Mouse (Mus musculus) myocyte (in vitro differentiated cells): ENCODE measurements around the gene Rnf216.

Experiments used
- CEBPB ChIP-seq: IDR thresholded peaks from 2 replicates; pipeline ENCODE4 v1.6.1; 2011; ENCODE audit warnings: mild to moderate bottlenecking, moderate library complexity; ENCODE audit not compliant: poor library complexity, insufficient read depth, severe bottlenecking
- E2F4 ChIP-seq: IDR thresholded peaks from one replicate; pipeline ENCODE4 v1.6.1; 2011; ENCODE audit warnings: mild to moderate bottlenecking, control low read depth, moderate library complexity; ENCODE audit not compliant: insufficient read depth
- MAX ChIP-seq: IDR thresholded peaks from one replicate; pipeline ENCODE4 v1.6.1; 2011; ENCODE audit warnings: low read depth, mild to moderate bottlenecking, control low read depth
- MYOD1 ChIP-seq, 3 experiments: IDR thresholded peaks; one replicate each; pipeline ENCODE4 v1.6.1; 2011; ENCODE audit warnings: control low read depth in 2 of 3, low read depth in 2 of 3, mild to moderate bottlenecking in 2 of 3, moderate library complexity in 1 of 3; ENCODE audit not compliant: insufficient read length in 2 of 3, control insufficient read depth in 1 of 3
- MYOG ChIP-seq, 3 experiments: IDR thresholded peaks; one replicate each; pipeline ENCODE4 v1.6.1; 2011; ENCODE audit warnings: control low read depth in 2 of 3, low read depth in 2 of 3, mild to moderate bottlenecking in 2 of 3; ENCODE audit not compliant: insufficient read length in 2 of 3, control insufficient read depth in 1 of 3, insufficient read depth in 1 of 3
- POLR2A ChIP-seq: IDR thresholded peaks from one replicate; pipeline ENCODE4 v1.6.1; 2011; ENCODE audit warnings: low read depth, mild to moderate bottlenecking, control low read depth, moderate library complexity; ENCODE audit not compliant: insufficient read length
- POLR2AphosphoS2 ChIP-seq: IDR thresholded peaks from one replicate; pipeline ENCODE4 v1.6.1; 2011; ENCODE audit warnings: low read depth, control low read depth; ENCODE audit not compliant: insufficient read length
- REST ChIP-seq: IDR thresholded peaks from one replicate; pipeline ENCODE4 v1.6.1; 2011; ENCODE audit warnings: mild to moderate bottlenecking, control low read depth, moderate library complexity; ENCODE audit not compliant: insufficient read depth, insufficient read length
- SRF ChIP-seq: IDR thresholded peaks from one replicate; pipeline ENCODE4 v1.6.1; 2011; ENCODE audit warnings: low read depth; ENCODE audit not compliant: control insufficient read depth, insufficient read length
- TCF12 ChIP-seq: IDR thresholded peaks from one replicate; pipeline ENCODE4 v1.6.1; 2011; ENCODE audit warnings: mild to moderate bottlenecking, control low read depth; ENCODE audit not compliant: poor library complexity, insufficient read depth, severe bottlenecking
- TCF3 ChIP-seq: IDR thresholded peaks from one replicate; pipeline ENCODE4 v1.6.1; 2011; ENCODE audit warnings: low read depth, control low read depth; ENCODE audit not compliant: insufficient read length
- USF1 ChIP-seq: IDR thresholded peaks from one replicate; pipeline ENCODE4 v1.6.1; 2011; ENCODE audit warnings: low read depth, mild to moderate bottlenecking, control low read depth, moderate library complexity

DNA sequence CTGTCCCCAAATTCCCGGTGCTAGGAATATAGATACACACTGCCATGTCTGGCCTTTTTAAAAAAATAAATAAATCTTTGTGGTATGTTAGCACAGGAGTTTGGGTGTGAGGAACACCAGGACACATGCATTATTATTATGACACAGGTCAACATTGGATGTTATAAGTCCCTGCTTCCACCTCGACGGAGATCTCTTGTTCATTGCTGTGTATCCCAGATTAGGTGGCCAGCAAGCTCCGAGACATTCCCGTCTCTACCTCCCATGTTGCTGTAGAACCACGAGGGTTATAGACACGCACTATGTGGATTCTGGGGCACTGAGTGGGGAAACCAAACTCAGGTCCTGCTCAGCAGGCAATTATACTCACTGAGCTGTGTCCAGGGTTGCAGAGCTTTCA, 17.5 kb downstream of the Rnf216 start:
- TF ChIP-seq POLR2A (no peak), MAX (no peak), POLR2AphosphoS2 (no peak), TCF12 (no peak), E2F4 (no peak), CEBPB (no peak), USF1 (no peak), REST (no peak), MYOG (IDR thresholded peaks at IDR 0.05; ENCODE audit: control insufficient read depth in 1 of 3, insufficient read depth in 1 of 3, insufficient read length in 2 of 3, low read depth in 2 of 3) (no peak), MYOD1 (IDR thresholded peaks at IDR 0.05; ENCODE audit: control insufficient read depth in 1 of 3, insufficient read length in 2 of 3, low read depth in 2 of 3) (no peak), TCF3 (no peak), SRF (no peak)
